Mouse (Mus musculus) G1E (cell line): ENCODE results near the gene Prm3. TPM values are rescaled to one million over a fixed set of nuclear protein-coding genes. Genes with fewer than 3 reads are reported as not detected.

Experiments used
- ATAC-seq: 2 replicates; pipeline ENCODE4 v1.8.0; 2016; ENCODE audit warnings: mild to moderate bottlenecking; ENCODE audit not compliant: insufficient number of reproducible peaks, poor library complexity, low FRiP score, severe bottlenecking; ENCODE audit errors: extremely low read depth
- DNase-seq: peaks from one replicate; pipeline ENCODE4 v3.0.0; 2012; ENCODE audit warnings: low spot score
- H3K27me3 ChIP-seq: 2 replicates; pipeline ENCODE4 v1.6.1; 2012; ENCODE audit warnings: mild to moderate bottlenecking, low read length, inconsistent platforms; ENCODE audit not compliant: insufficient read depth
- H3K36me3 ChIP-seq: replicated peaks from 2 replicates; pipeline ENCODE3; 2012; ENCODE audit warnings: mild to moderate bottlenecking, inconsistent platforms
- H3K4me1 ChIP-seq: 2 replicates; pipeline ENCODE4 v1.6.1; 2012; ENCODE audit warnings: low read depth, low read length, inconsistent platforms, mixed read lengths; ENCODE audit not compliant: insufficient read depth
- H3K4me3 ChIP-seq: 2 replicates; pipeline ENCODE4 v1.5.1; 2012; ENCODE audit warnings: low read depth, mild to moderate bottlenecking, inconsistent platforms, low read length, moderate library complexity, mixed read lengths
- H3K9me3 ChIP-seq: replicated peaks from 2 replicates; pipeline ENCODE4 v1.6.1; 2012; ENCODE audit warnings: inconsistent platforms
- CTCF ChIP-seq: IDR thresholded peaks from 2 replicates; pipeline ENCODE4 v1.5.1; 2012; ENCODE audit warnings: low read depth, low read length, inconsistent platforms, mixed read lengths
- GATA1 ChIP-seq: IDR thresholded peaks from 2 replicates; pipeline ENCODE4 v1.6.1; 2012; ENCODE audit warnings: borderline replicate concordance, low read length, inconsistent platforms, mixed read lengths
- GATA2 ChIP-seq: IDR thresholded peaks from 2 replicates; pipeline ENCODE4 v1.6.1; 2012; ENCODE audit warnings: low read depth, low read length, inconsistent platforms, borderline replicate concordance
- POLR2AphosphoS5 ChIP-seq: IDR thresholded peaks from 2 replicates; pipeline ENCODE4 v1.6.1; 2012; ENCODE audit warnings: low read depth, low read length, inconsistent platforms; ENCODE audit not compliant: insufficient replicate concordance
- TAL1 ChIP-seq: conservative IDR thresholded peaks from 2 replicates; pipeline ENCODE4 v1.6.1; 2012; ENCODE audit warnings: low read depth, low read length, inconsistent platforms, mixed read lengths
- polyA plus RNA-seq: library from polyadenylated mRNA; stranded (reverse); fragments of >175 nt; gene quantifications from 2 replicates; pipeline ENCODE4 v1.2.3, GENCODE M21; 2012
- total RNA-seq, 2 experiments: library from RNA; stranded (forward) in 1 of 2; stranded (reverse) in 1 of 2; fragments of 200-1000 nt in 1 of 2; fragments of >200 nt in 1 of 2; fragmentation: Nextera tagmentation in 1 of 2; gene quantifications; 2 replicates each; pipeline ENCODE4 v1.2.3; 2014 to 2017

The Prm3 gene
- total and polyA plus RNA-seq, 3 experiments, result not detected

GRCm38 (mm10) chr16:10783883-10784792, 6.6 kb downstream of the Prm3 start:
- Histone ChIP-seq H3K9me3 (peaks cover 7% of the 10 kb centered on the region), H3K4me1 (peaks cover 88% of the 10 kb centered on the region), H3K36me3 (peaks cover 42% of the 10 kb centered on the region), H3K27me3 (peaks cover 7% of the 10 kb centered on the region; the same call in 1 of the 2 replicates), H3K4me3 (peak overlapping the region; percentile 84)
- no peak for ATAC-seq
- no peak for DNase-seq
- TF ChIP-seq TAL1, result no peak

GRCm38 (mm10) chr16:10783451-10783850, 7.3 kb downstream of the Prm3 start:
- ATAC-seq, result no peak
- TF ChIP-seq CTCF (no peak), TAL1 (no peak), POLR2AphosphoS5 (no peak), GATA1 (no peak), GATA2 (no peak)
- no peak for DNase-seq
- Histone ChIP-seq H3K27me3 (peaks cover 5% of the 10 kb centered on the region; the same call in 1 of the 2 replicates), H3K36me3 (peaks cover 42% of the 10 kb centered on the region), H3K9me3 (peaks cover 7% of the 10 kb centered on the region), H3K4me3 (peak overlapping the region; percentile 84), H3K4me1 (peaks cover 89% of the 10 kb centered on the region)

DNA sequence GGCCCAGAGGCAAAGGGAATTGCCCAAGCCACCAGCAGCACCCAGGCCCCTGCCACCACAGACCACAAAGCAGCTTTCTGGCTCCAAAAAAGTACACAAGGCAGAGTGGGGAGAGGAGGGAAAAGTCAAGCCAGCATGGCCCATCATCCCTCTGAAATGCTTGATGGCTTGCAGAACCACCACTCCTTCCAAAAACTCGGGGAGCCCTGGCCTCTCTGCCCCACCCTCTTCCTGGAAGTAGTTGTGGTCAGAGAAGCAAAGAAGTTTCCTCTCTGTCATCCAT, 7.6 kb downstream of the Prm3 start:
- Histone ChIP-seq H3K9me3 (peaks cover 7% of the 10 kb centered on the region), H3K4me1 (peaks cover 89% of the 10 kb centered on the region), H3K4me3 (peak overlapping the region; percentile 84), H3K36me3 (peaks cover 42% of the 10 kb centered on the region), H3K27me3 (peaks cover 1% of the 10 kb centered on the region; the same call in 1 of the 2 replicates)
- ATAC-seq (no peak), DNase-seq (no peak)
- TF ChIP-seq POLR2AphosphoS5 (no peak), TAL1 (no peak), CTCF (no peak), GATA2 (no peak), GATA1 (no peak)

DNA sequence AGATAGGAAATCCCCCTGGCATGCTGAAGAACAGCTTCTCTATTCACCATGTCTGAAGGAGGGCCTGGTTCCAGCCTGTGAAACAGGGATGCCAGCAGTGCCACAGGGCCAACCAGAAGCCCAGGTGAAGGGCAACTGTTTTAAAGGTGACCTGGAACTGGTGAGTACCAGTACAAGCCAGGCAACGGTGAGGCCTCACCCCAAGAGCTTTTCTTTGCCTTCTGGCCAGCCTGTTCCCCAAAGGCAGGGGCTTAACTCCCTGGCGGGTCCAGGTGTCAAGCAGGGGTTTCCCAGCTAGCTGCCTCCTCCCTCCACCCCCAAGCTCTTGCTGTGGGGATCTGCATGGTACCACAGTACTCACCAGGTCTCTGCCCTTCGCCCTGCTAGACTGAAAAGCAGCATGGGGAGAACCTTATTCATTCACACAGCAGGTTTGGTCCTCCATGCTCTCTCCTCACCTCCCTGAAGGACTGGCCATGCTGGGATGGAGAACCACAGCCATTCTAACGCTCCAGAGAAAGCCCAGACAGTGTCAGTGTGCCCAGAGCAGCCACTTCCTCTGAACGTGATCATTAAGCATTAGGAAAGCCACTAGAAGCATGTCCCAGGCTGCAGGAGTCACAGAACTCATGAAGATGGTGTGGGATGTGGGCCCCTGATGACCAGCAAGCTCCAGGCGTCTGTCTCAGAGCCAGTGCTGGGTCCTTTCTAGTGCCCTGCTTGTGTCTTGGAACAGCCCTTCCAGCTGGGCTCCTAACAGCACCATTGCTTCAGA, 8.2 kb downstream of the Prm3 start:
- peaks cover 90% of the 10 kb centered on the region for H3K4me1 ChIP-seq
- peak overlapping the region; percentile 84 for H3K4me3 ChIP-seq
- no peaks in the 10 kb centered on the region for H3K27me3 ChIP-seq
- TF ChIP-seq POLR2AphosphoS5, result no peak
- no peak for TF ChIP-seq GATA1
- TF ChIP-seq GATA2, result no peak
- TF ChIP-seq TAL1, result no peak
- TF ChIP-seq CTCF, result no peak
- no peak for ATAC-seq
- DNase-seq, result no peak
- peaks cover 42% of the 10 kb centered on the region for H3K36me3 ChIP-seq
- H3K9me3 ChIP-seq, result peaks cover 7% of the 10 kb centered on the region

GRCm38 (mm10) chr16:10781862-10782371, 8.8 kb downstream of the Prm3 start:
- no peak for DNase-seq
- peaks cover 90% of the 10 kb centered on the region for H3K4me1 ChIP-seq
- H3K27me3 ChIP-seq, result no peaks in the 10 kb centered on the region
- peaks cover 42% of the 10 kb centered on the region for H3K36me3 ChIP-seq
- peaks cover 7% of the 10 kb centered on the region for H3K9me3 ChIP-seq
- TF ChIP-seq POLR2AphosphoS5 (no peak), CTCF (no peak)
- ATAC-seq, result no peak
- H3K4me3 ChIP-seq, result peak overlapping the region; percentile 84; the same call in 1 of the 2 replicates

DNA sequence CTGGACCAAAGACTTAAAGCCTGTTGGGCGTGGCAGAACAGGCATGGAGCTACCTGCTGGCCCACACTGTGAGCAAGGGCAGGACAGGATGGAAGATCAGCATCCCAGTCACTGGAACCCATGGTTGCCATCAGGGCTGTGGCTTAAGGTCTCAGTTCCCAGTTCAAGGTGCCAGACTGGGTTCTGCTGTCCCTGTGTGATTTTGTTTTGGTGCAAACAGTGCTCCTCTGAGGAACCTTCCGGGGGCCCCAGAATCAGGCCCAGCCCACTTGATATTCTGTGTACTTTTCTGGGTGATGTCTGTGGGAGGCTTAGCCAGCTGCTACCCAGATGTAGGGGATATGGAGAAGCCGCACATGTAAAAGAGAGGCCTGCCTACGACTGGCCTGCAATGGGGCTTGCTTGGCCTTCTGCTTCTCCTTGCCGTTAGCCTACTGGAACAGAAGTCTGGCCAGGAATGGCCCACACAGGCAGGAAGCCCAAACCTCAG, 10.0 kb downstream of the Prm3 start:
- DNase-seq, result no peak
- ATAC-seq, result no peak
- Histone ChIP-seq H3K4me3 (peak overlapping the region; percentile 7; the same call in 1 of the 2 replicates), H3K4me1 (peaks cover 90% of the 10 kb centered on the region), H3K27me3 (no peaks in the 10 kb centered on the region), H3K36me3 (peaks cover 42% of the 10 kb centered on the region), H3K9me3 (peaks cover 7% of the 10 kb centered on the region)
- no peak for TF ChIP-seq TAL1
- no peak for TF ChIP-seq GATA1
- TF ChIP-seq POLR2AphosphoS5, result no peak
- no peak for TF ChIP-seq CTCF
- TF ChIP-seq GATA2, result no peak
